Mouse (Mus musculus) spleen, postnatal 36 days (tissue): Measurements from ENCODE around the gene Rab19.
"Not testable (repeated sequence)": the region's sequence is repeated elsewhere in the genome, so short reads cannot be mapped to it uniquely, and the experiment has no call there.

Experiments
- DNase-seq, 2 experiments: peaks; one replicate each; pipeline ENCODE4 v3.0.0; 2022; ENCODE audit warnings: low spot score in 2 of 2, mixed read lengths in 1 of 2

The Rab19 gene

DNA sequence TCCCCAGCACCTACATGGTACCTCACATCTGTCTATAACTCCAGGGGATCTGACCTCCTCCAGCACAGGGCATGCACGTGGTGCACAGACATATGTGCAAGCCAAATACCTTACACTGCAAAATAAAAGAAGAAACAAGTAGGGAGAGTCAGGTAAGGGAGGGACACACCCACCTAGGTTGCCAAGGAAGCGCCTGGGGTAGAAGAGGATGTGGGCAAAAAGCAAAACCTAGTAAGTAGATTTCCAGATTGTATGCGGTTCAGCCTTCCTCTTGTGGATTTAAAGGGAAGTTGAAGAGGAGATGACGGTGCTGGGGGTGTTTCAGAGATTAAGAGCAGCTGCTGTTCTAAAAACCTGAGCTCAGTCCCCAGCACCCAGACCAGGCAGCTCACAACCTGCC lies 1.8 kb upstream of the Rab19 start:
- DNase-seq: peak; percentile 56 to 65

DNA sequence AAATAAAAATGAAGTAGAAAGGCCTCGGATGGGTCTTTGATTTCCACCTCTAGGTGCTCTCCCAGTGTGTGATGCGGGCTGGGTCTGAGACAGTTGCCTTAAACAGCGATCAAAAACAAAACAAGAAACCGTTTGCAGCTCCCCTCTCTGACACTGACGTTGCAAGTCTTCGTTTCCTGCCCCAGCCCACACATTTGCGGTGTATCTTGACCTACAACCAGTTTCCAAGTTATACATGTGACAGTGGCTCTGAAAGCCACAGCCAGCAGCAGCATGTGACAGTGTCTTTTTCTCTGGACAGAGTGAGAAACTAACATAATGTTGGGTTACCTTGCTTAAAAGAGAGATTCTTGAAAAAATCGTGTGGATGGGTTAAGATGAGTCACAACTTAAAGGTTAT lies 1.2 kb upstream of the Rab19 start:
- peak; percentile 69 for DNase-seq

DNA sequence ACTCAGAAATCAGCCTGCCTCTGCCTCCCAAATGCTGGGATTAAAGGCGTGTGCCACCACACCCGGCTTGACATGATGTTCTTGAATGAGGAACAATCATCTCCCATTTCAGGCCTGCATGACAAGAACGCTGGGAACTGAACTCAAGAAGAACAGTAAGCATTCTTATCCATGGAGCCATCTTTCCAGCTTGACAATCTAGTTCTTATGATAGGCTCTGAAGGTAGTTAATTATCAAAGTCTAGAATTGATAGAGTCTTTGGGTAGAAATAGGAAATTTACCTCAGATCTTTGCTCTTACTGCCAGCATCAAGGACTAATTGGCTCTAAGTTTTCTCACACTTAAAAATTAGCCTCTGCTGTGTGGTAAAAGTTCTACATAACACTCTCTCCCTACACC lies 699 bp upstream of the Rab19 start:
- DNase-seq: no peak

DNA sequence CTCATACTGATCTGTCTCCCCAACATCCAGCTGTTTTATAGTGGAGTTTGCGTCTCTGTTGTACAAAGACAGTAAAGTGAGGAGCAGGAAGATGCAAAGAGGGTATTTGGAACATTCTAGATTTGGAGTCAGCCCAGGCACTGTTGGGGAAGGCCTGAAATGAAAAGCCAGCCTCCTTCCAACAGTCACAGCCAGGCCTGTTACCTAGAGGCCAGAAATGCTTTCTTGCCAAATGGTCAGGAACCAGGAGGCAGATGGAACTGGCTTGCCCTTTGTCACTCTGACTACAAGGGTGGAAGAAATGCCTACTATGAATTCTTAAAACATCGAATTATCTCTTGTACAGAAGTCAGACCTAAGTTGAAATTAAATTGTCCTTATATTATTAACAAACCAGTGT lies 9.0 kb downstream of the Rab19 start:
- DNase-seq: no peak

DNA sequence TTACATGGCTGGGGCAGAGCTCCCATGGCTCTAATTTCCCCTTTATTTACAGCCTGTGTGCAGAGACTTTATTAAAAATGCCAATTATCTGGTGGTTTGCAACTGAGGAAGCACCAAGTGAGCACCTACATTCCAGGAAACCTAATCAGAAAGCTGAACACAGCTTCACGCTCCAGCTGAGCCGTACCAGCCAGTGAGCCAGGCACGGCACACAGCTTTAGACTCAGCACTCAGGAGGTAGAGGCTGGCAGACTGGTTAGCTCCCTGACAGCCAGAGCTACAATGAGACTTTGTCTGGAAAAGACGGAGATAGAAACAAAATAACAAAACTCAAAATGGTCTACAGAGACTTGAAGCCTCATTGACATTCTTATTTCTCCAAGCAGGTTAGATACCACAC lies 14.5 kb downstream of the Rab19 start:
- no peak for DNase-seq

DNA sequence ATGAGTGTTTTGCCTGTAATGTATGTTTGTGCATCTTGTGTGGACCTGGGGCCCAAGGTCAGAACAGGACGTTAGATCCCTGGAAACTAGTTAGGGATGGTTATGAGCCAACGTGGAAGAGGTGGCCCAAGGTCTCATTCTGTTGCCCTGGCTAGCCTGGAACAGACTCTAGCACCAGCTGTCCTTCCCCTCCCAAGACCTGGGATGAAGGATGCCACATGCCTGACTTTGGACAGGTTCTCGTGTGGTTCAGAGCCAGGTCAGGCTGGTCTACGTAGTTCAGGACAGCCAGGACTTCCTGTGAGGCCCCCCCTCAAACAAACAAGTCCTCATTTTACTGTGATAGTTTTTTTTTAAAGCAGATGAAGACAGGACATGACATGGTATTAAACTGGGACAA lies 14.9 kb downstream of the Rab19 start:
- DNase-seq: no peak

DNA sequence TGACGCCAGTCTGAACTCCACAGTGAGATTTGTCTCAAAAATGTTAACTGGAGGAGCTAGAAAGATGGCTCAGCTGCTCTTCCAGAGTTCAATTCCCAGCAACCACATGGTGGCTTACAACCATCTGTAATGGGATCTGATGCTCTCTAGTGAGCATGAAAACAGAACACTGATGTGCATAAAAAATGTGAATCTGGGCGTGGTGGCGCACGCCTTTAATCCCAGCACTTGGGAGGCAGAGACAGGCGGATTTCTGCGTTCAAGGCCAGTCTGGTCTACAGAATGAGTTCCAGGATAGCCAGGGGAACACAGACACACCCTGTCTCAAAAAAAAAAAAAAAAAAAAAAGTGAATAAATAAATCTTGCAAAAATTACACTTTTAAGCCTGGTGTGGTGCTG lies 16.1 kb downstream of the Rab19 start:
- no peak for DNase-seq

DNA sequence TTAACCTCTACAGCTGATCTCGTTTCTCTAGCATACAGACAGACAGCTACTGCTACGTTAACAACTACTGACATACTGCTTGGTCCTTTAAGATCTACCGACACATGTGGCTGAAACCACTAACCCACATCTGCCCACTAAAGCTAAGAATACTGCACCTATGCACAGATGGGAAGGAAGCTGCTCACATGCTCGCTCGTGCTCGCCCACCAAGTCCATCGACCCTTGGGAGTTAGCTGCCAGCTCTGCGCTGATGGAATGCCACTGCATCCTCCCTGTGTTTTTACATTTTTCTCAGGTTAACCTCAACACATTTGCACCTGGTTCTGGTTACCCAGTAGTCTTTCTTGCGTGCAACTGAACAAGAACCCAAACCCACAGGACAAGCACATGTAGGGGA lies 17.4 kb downstream of the Rab19 start:
- DNase-seq: no peak

DNA sequence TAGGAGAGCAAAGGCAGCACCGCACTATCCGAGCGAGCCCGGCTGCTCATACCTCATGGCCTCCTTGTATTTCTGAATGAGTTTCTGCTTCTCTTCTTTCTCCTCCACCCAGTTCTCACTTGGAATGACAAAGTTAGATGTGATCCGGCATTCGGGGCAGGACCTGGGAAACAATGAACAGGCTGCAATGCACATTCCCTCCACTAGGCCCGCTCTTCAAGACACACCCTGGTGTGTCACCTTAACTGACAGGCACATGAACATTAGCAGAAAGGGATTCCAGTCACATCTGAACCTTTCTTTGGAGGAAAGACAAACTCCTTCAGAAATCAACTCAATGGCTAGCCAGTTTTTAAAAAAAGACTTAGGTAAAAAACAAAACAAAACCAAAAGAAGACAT lies 19.4 kb downstream of the Rab19 start:
- DNase-seq: no peak

DNA sequence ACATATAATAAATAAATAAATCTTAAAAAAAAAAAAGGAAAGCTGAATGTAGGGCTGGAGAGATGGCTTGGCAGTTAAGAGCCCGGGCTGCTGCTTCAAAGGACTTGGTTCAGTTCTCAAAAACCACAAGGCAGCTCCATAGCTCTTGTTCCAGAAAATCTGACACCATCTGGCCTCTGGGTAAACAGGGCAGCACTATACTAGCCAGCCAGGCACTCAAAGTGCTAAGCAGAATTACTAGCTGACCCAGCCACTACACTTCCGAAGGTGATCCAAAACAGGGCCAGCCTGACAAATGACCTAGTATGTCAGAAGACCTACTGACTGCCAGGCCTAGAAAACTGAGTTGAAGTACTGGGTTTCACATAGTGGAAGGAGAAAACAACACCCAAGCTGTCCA lies 22.2 kb downstream of the Rab19 start:
- no peak for DNase-seq

DNA sequence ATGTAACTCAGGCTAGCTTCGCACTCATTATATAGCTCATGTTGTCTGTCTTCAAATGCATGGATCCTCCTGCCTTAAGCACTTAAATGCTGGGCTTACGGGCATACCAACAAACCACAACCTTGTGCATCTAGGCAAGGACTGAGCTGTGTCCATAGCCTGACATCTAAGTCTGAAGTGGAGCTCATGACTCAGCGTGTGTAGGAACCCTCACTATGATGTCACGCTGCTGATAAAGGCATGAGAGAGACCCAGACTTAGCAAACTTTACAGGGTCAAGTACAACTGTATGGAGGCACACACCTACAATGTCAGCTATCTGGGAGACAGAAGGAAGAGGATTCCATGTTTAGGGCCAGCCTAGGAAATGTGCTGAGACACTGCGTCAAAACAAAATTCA lies 25.5 kb downstream of the Rab19 start:
- DNase-seq: no peak

DNA sequence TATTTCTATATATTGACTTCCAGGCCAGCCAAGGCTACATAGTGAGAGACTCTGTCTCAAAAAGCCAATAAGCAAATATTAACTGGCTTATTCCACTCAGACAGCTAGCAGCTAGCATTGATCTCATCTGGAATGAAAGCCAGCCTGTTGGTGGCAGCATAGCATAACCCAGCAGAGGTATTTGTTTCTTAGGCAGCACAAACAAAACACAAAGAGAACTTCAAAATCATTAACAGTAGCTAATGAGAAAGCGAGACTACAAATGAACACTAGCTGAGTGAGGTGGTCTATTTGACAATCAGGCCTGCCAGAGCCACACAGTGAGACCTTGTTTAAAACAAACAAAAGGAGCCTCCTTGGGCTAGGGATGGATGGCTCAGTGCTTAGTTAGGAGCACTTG lies 33.1 kb downstream of the Rab19 start:
- DNase-seq: no peak

DNA sequence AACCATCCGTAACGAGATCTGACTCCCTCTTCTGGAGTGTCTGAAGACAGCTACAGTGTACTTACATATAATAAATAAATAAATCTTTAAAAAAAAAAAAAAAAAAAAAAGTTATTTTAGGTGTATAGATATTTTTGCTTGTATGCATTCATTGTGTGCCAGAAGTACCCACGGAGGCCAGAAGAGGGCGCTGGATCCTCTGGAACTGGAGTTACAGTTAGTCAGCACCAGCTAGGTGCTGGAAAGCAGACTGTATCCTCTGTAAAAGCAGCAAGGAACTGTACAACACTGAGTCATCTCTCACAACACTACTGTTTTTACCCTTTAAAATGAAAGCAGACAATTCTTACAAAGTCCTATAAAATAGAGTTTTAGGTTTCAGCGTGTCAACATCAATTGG lies 34.8 kb downstream of the Rab19 start:
- DNase-seq: peak; percentile 46 to 65

DNA sequence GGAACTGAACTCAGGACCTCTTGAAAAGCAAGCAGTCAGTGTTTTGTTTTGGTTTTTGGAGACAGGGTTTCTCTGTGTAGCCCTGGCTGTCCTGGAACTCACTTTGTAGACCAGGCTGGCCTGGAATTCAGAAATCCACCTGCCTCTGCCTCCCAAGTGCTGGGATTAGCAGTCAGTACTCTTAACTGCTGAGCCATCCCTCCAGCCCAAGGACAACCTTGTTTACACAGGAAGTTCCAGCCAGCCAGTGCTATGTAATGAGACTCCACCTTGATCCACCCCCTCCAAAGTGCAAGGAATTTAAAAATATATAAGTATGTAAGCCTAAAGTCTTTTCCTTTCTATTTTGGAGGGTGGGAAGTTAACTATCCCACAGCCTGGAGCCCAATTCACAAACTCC lies 35.7 kb downstream of the Rab19 start:
- not testable (repeated sequence) for DNase-seq

DNA sequence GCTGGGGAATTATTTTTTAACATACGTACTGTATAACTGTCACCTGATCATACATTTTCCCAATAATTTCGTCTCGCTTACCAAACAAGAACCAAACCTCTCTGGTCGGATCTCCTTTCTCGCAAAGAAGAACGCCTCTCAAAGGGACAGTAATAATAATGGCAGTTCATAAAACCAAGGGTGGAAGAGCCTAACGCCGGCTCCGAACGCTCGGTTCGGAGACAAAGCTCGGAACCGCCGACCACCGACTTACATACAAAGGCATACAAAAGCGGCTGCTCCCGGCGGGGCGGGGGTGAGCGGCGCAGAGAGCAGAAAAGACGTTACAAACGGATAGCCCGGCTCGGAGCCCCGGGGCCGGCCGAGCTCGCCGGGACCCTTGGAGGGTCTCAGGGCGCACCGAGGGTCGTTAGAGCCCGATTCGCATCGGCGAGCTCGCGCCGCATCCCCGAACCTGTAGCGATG lies 38.4 kb downstream of the Rab19 start:
- DNase-seq: peak in 1 of 2 experiments; percentile 37

DNA sequence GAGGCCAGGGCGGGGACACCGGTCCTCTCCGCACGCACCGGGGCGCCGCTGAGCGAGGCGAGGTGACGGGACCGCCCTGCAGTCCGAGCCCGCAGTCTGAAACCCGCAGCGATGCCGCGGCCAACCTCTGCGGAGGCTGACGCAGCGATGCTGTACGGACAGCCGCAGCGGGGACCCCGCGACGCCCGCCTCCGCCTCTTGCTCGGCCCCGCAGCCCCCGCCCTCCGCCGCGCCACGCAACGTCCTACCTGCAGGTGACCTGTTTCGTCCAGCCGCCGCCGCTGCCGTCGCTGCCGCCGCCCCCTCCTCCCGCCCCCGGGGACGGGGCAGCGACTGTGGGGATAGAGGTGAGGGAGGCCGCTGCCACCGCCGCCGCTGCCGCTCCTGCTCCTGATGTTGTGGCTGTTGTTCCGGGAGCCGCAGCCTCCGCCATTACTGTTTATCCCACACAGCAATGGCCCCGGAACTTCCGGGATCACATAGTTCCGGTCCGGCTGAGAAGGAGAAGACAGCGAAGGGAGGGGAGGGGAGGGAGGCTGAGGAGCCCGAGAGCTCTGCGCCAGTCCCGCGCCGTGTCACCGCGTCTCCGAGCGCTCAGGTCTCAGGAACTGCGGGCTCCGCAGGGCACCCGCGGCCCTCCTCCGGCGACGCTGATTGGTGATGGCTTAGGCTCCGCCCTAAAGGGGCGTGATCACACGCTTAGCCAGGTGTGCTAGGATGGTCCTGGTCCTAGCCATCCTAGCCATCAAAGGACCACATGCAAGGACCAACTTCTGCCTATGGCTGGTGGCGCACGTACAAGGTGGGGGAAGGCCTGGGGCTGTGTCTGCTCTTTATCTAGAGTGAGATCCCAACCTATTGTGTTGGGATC lies 39.1 kb downstream of the Rab19 start, which contains the start of gene Mkrn1:
Gene Mkrn1, minus strand, starts transcription at position 612 of the 871 bp plus-strand sequence.
- peak; percentile 78 to 88 for DNase-seq

DNA sequence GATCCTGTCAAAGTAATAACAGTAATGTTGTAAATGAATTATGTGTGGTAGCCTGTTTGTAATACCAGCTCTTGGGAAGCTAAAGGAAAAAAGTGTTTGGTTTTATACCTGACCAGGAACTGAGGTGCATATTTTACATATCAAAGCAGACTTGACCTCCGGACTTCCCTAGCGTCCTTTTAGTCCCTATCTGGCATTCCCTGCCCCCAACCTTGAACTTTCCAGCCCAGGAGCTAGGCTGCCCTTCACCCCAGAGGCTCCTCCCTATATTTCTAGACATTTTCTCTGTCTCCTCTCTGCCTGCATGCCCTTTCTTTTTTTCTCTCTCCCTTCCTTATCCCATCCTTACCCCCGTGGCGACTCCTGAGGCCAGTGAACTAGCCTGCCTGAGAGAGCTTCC lies 39.9 kb downstream of the Rab19 start:
- DNase-seq: no peak

DNA sequence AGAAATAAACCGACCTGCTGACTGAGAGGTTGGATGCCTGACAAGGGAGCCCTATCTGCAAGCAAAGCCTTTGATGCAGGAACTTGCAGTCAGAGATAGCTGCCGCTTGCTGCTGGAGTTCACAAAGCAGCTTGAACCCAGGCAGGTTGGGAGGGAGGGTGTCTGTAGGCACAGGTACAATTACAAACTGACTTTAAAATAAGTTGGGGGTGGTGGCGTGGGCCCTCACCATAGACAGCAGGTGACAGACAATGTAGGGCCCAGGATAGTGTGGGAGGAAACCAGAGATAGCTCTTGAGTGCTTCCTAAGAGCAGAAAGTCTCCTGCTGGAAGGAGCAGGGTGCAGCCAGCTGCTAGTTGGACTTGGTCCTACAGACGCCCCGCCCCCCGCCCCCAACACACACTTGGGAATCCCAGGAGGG lies 42.2 kb downstream of the Rab19 start:
- peak; percentile 23 to 26 for DNase-seq

DNA sequence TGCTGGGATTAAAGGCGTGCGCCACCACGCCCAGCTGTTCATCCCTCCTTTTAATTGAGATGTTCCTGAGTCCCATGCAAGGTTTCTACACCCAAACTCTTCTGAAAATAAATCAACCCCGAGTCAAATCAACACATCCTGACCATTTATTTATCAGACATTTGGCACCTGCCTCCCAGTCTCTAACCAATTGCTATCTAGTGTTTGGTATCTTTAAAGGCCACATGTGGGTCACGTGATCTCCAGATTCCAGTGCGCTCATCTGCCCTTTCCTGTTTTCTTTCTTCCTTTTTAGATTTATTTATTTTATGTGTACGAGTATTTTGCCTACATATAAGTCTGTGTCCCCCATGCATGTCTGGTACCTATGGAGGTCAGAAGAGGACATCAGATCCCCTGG lies 42.7 kb downstream of the Rab19 start:
- peak; percentile 34 to 65 for DNase-seq

DNA sequence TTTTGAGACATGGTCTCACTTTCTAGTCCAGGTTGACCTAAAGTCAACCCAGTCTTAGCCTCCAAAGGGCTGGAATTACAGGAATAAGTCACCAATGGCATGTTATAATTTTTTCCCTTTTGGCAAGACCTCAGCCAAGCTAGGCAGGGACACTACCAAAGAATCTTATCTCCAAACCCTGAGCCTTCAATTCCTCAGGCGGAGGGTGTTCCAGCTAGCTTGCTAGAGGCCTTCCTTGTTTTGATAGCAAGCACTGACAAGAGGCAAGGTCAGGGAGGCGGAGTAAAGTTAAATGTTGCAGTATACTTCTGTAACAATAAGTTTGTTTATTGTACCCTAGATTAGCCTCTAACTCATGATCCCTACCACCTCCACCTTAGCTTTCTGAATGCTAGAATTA lies 44.2 kb downstream of the Rab19 start:
- peak in 1 of 2 experiments; percentile 48 for DNase-seq

DNA sequence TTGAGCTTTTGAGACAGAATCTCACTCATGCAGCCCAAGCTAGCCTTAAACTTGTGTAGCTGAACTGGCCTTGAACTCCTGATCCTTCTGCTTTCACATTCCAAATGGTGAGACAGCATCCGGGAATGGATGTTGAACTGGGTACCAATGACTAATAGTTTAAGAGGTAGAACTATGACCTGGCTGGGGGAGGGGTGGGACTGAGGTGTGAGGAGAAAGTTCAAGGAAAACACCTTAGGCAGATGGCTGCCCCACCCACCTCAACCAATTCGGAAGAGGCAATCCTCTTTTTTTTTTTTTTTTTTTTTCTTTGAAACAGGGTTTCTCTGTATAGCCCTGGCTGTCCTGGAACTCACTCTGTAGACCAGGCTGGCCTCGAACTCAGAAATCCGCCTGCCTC lies 45.8 kb downstream of the Rab19 start:
- no peak for DNase-seq

DNA sequence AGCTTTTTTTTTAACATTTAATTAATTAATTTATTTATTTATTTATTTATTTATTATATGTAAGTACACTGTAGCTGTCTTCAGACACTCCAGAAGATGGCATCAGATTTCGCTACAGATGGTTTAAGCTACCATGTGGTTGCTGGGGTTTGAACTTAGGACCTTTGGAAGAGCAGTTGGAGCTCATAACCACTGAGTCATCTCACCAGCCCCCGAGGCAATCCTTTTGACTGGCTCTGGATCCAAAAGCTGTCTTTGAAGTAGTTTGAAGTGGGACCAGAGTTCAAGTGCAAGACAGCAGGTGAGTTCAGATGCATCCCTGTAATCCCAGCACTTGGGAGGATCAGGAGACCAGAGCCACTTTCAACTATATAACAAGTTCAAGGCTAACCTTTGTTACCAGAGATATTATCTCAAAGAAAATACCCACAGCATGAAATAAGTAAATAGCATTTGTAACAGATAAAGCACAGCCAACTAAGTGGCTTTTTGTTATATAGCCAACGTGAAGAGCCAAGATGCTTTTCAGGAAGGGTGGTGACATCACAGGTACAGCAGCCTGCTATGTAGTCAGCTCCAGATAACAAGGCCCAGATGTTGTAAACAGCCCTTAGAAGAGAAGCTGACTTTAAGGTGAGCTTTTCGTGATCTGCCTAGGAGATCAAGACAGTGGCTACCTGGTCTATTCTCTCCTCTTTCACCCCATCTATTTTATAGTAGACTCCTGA lies 46.5 kb downstream of the Rab19 start:
- DNase-seq: no peak
